Mouse (Mus musculus): ENCODE results near the gene Dstyk.

GRCm38 (mm10) chr1:132420206-132420605, 2.9 kb downstream of the Dstyk start:
- TF ChIP-seq CTCF (IDR thresholded peaks at IDR 0.05; ENCODE audit: extremely low read depth, insufficient read depth, insufficient read length, insufficient replicate concordance) (no peak), POLR2A (IDR thresholded peaks at IDR 0.05; ENCODE audit: low read depth, low read length) (no peak)

Measured in spleen, adult 2 months (tissue).